Mouse (Mus musculus): ENCODE measurements around the gene Lim2. TPM values are rescaled to one million over a fixed set of nuclear protein-coding genes. Genes with fewer than 3 reads are reported as not detected.

Gene Lim2
- polyA plus RNA-seq, 1 experiment from 2014 or later = 0.60 TPM

- no peaks in the 10 kb centered on the region for H3K27me3 ChIP-seq (replicated peaks; ENCODE audit: control insufficient read depth, insufficient read depth, low read length)
- peaks cover 61% of the 10 kb centered on the region for H3K36me3 ChIP-seq (ENCODE audit: control insufficient read depth, insufficient read depth, low read length)
- ATAC-seq (replicated peaks; ENCODE audit: low FRiP score, low TSS enrichment, low read depth) (no peak; the same call in 1 of the 2 replicates), DNase-seq (ENCODE audit: low spot score) (no peak)
- H3K27ac ChIP-seq (ENCODE audit: low read depth) = no peak overlapping the region
- H3K4me1 ChIP-seq (replicated peaks; ENCODE audit: control insufficient read depth, insufficient read depth, low read length) = no peaks in the 10 kb centered on the region
- H3K4me3 ChIP-seq (ENCODE audit: low read depth, low read length) = no peak overlapping the region
- no peak overlapping the region for H3K4me2 ChIP-seq (ENCODE audit: low read length)
- WGBS = 40% methylated on average over 4 of the region's 4 CpGs
- no peaks in the 10 kb centered on the region for H3K9me3 ChIP-seq (ENCODE audit: control insufficient read depth, low read length)
- no peak overlapping the region for H3K9ac ChIP-seq (ENCODE audit: low read length)
Measured at GRCm38 (mm10) chr7:43452609-43453008, 25.1 kb downstream of the Lim2 start.

- DNase-seq (ENCODE audit: low spot score) = no peak
- no peaks in the 10 kb centered on the region for H3K9me3 ChIP-seq (ENCODE audit: control insufficient read depth, low read length)
- peaks cover 64% of the 10 kb centered on the region for H3K36me3 ChIP-seq (ENCODE audit: control insufficient read depth, insufficient read depth, low read length)
- H3K27me3 ChIP-seq (replicated peaks; ENCODE audit: control insufficient read depth, insufficient read depth, low read length) = no peaks in the 10 kb centered on the region
- 81% methylated on average over 14 of the region's 14 CpGs for WGBS
- no peak overlapping the region for H3K4me3 ChIP-seq (ENCODE audit: low read depth, low read length)
- H3K4me2 ChIP-seq (ENCODE audit: low read length) = no peak overlapping the region
- H3K4me1 ChIP-seq (replicated peaks; ENCODE audit: control insufficient read depth, insufficient read depth, low read length) = no peaks in the 10 kb centered on the region
- no peak for ATAC-seq (replicated peaks; ENCODE audit: low FRiP score, low TSS enrichment, low read depth)
- no peak overlapping the region for H3K27ac ChIP-seq (ENCODE audit: low read depth)
- no peak overlapping the region for H3K9ac ChIP-seq (ENCODE audit: low read length)
Measured at GRCm38 (mm10) chr7:43453599-43454355, 26.3 kb downstream of the Lim2 start.

GRCm38 (mm10) chr7:43454371-43454770 is 26.9 kb downstream of the Lim2 start:
- H3K27me3 ChIP-seq (replicated peaks; ENCODE audit: control insufficient read depth, insufficient read depth, low read length) = no peaks in the 10 kb centered on the region
- DNase-seq (ENCODE audit: low spot score) = no peak
- peaks cover 64% of the 10 kb centered on the region for H3K36me3 ChIP-seq (ENCODE audit: control insufficient read depth, insufficient read depth, low read length)
- H3K9me3 ChIP-seq (ENCODE audit: control insufficient read depth, low read length) = no peaks in the 10 kb centered on the region
- no peak overlapping the region for H3K27ac ChIP-seq (ENCODE audit: low read depth)
- no peak for ATAC-seq (replicated peaks; ENCODE audit: low FRiP score, low TSS enrichment, low read depth)
- no peak overlapping the region for H3K9ac ChIP-seq (ENCODE audit: low read length)
- no peak overlapping the region for H3K4me2 ChIP-seq (ENCODE audit: low read length)
- H3K4me1 ChIP-seq (replicated peaks; ENCODE audit: control insufficient read depth, insufficient read depth, low read length) = no peaks in the 10 kb centered on the region
- no peak overlapping the region for H3K4me3 ChIP-seq (ENCODE audit: low read depth, low read length)
- WGBS = 91% methylated on average over 6 of the region's 6 CpGs

GRCm38 (mm10) chr7:43462851-43463250 is 35.4 kb downstream of the Lim2 start, which contains the start of gene Vsig10l:
Vsig10l (plus strand) TSS chr7:43463151.
- peaks cover 7% of the 10 kb centered on the region; the same call in 1 of the 2 replicates for H3K4me1 ChIP-seq (replicated peaks; ENCODE audit: control insufficient read depth, insufficient read depth, low read length)
- no peak within 1 kb of the TSS for H3K9ac ChIP-seq (ENCODE audit: low read length)
- H3K27me3 ChIP-seq (replicated peaks; ENCODE audit: control insufficient read depth, insufficient read depth, low read length) = no peaks in the 10 kb centered on the region
- no peak within 1 kb of the TSS for H3K4me2 ChIP-seq (ENCODE audit: low read length)
- peaks cover under 1% of the 10 kb centered on the region; the same call in 1 of the 2 replicates for H3K36me3 ChIP-seq (ENCODE audit: control insufficient read depth, insufficient read depth, low read length)
- DNase-seq (ENCODE audit: low spot score) (no peak), ATAC-seq (replicated peaks; ENCODE audit: low FRiP score, low TSS enrichment, low read depth) (no peak)
- 61% methylated on average over 4 of the region's 4 CpGs for WGBS
- no peak within 1 kb of the TSS for H3K27ac ChIP-seq (ENCODE audit: low read depth)
- no peak within 1 kb of the TSS for H3K4me3 ChIP-seq (ENCODE audit: low read depth, low read length)
- H3K9me3 ChIP-seq (ENCODE audit: control insufficient read depth, low read length) = no peaks in the 10 kb centered on the region

GRCm38 (mm10) chr7:43463976-43464375 is 36.5 kb downstream of the Lim2 start:
- Histone ChIP-seq H3K36me3 (ENCODE audit: control insufficient read depth, insufficient read depth, low read length) (no peaks in the 10 kb centered on the region), H3K9ac (ENCODE audit: low read length) (no peak overlapping the region), H3K4me3 (ENCODE audit: low read depth, low read length) (no peak overlapping the region), H3K27ac (ENCODE audit: low read depth) (no peak overlapping the region), H3K9me3 (ENCODE audit: control insufficient read depth, low read length) (no peaks in the 10 kb centered on the region), H3K4me1 (replicated peaks; ENCODE audit: control insufficient read depth, insufficient read depth, low read length) (peaks cover 7% of the 10 kb centered on the region; the same call in 1 of the 2 replicates), H3K4me2 (ENCODE audit: low read length) (no peak overlapping the region), H3K27me3 (replicated peaks; ENCODE audit: control insufficient read depth, insufficient read depth, low read length) (no peaks in the 10 kb centered on the region)
- 74% methylated on average over 7 of the region's 7 CpGs for WGBS
- ATAC-seq (replicated peaks; ENCODE audit: low FRiP score, low TSS enrichment, low read depth) (no peak), DNase-seq (ENCODE audit: low spot score) (no peak)

GRCm38 (mm10) chr7:43464864-43465343 is 37.4 kb downstream of the Lim2 start:
- Histone ChIP-seq H3K27ac (ENCODE audit: low read depth) (no peak overlapping the region), H3K9ac (ENCODE audit: low read length) (peak overlapping the region; percentile 42; the same call in 1 of the 2 replicates), H3K9me3 (ENCODE audit: control insufficient read depth, low read length) (no peaks in the 10 kb centered on the region), H3K27me3 (replicated peaks; ENCODE audit: control insufficient read depth, insufficient read depth, low read length) (no peaks in the 10 kb centered on the region), H3K4me3 (ENCODE audit: low read depth, low read length) (peak overlapping the region; percentile 39), H3K4me2 (ENCODE audit: low read length) (peak overlapping the region; percentile 91), H3K4me1 (replicated peaks; ENCODE audit: control insufficient read depth, insufficient read depth, low read length) (peaks cover 5% of the 10 kb centered on the region; the same call in 1 of the 2 replicates), H3K36me3 (ENCODE audit: control insufficient read depth, insufficient read depth, low read length) (no peaks in the 10 kb centered on the region)
- ATAC-seq (replicated peaks; ENCODE audit: low FRiP score, low TSS enrichment, low read depth) (peak; percentile 65), DNase-seq (ENCODE audit: low spot score) (no peak)
- 5% methylated on average over 35 of the region's 35 CpGs for WGBS

GRCm38 (mm10) chr7:43465344-43466098 is 38.1 kb downstream of the Lim2 start:
- under 1% methylated on average over 33 of the region's 33 CpGs for WGBS
- peak overlapping the region; percentile 11; the same call in 1 of the 2 replicates for H3K27ac ChIP-seq (ENCODE audit: low read depth)
- ATAC-seq (replicated peaks; ENCODE audit: low FRiP score, low TSS enrichment, low read depth) (peak; percentile 86), DNase-seq (ENCODE audit: low spot score) (peak; percentile 93)
- peak overlapping the region; percentile 91 for H3K4me2 ChIP-seq (ENCODE audit: low read length)
- H3K27me3 ChIP-seq (replicated peaks; ENCODE audit: control insufficient read depth, insufficient read depth, low read length) = no peaks in the 10 kb centered on the region
- H3K4me3 ChIP-seq (ENCODE audit: low read depth, low read length) = peak overlapping the region; percentile 39
- no peaks in the 10 kb centered on the region for H3K36me3 ChIP-seq (ENCODE audit: control insufficient read depth, insufficient read depth, low read length)
- no peaks in the 10 kb centered on the region for H3K9me3 ChIP-seq (ENCODE audit: control insufficient read depth, low read length)
- peak overlapping the region; percentile 42 for H3K9ac ChIP-seq (ENCODE audit: low read length)
- H3K4me1 ChIP-seq (replicated peaks; ENCODE audit: control insufficient read depth, insufficient read depth, low read length) = peaks cover 4% of the 10 kb centered on the region; the same call in 1 of the 2 replicates

- H3K9ac ChIP-seq (ENCODE audit: low read length) = peak overlapping the region; percentile 37
- DNase-seq (ENCODE audit: low spot score) = peak; percentile 89
- ATAC-seq (replicated peaks; ENCODE audit: low FRiP score, low TSS enrichment, low read depth) = peak; percentile 64
- no peaks in the 10 kb centered on the region for H3K36me3 ChIP-seq (ENCODE audit: control insufficient read depth, insufficient read depth, low read length)
- peaks cover 4% of the 10 kb centered on the region; the same call in 1 of the 2 replicates for H3K4me1 ChIP-seq (replicated peaks; ENCODE audit: control insufficient read depth, insufficient read depth, low read length)
- peak overlapping the region; percentile 39 for H3K4me3 ChIP-seq (ENCODE audit: low read depth, low read length)
- no peaks in the 10 kb centered on the region for H3K9me3 ChIP-seq (ENCODE audit: control insufficient read depth, low read length)
- H3K27ac ChIP-seq (ENCODE audit: low read depth) = peak overlapping the region; percentile 11; the same call in 1 of the 2 replicates
- H3K27me3 ChIP-seq (replicated peaks; ENCODE audit: control insufficient read depth, insufficient read depth, low read length) = no peaks in the 10 kb centered on the region
- 1% methylated on average over 32 of the region's 33 CpGs for WGBS
- peak overlapping the region; percentile 91 for H3K4me2 ChIP-seq (ENCODE audit: low read length)
Measured at GRCm38 (mm10) chr7:43466099-43466694, 38.7 kb downstream of the Lim2 start.
